Mouse (Mus musculus): ENCODE measurements around the gene Kcnj16. TPM values are rescaled to one million over a fixed set of nuclear protein-coding genes. Genes with fewer than 3 reads are reported as not detected.

Kcnj16 gene
- 1.8 and 3.1 TPM in 2 replicates for polyA plus RNA-seq (2015; fragmentation: Nextera tagmentation; extraction: Ambion mirVana)

DNA sequence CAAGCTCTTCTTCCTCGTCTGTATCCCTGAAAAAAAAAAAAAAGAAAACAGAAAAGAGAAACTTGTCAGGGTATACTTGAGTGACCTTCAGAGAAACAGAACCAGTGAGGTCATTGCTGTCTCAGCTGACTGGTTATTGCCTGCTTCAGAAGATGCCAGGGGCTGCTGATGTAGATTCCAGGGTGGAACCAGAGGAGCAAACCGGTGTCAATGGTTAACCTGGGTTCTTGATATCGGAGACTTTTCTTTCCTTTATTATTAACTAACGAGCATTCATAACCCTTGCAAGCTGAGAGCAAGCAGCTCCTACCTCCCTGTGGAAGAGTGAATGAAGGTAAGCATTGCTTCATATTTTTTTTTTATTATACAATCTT lies at the start of gene Kcnj16:
Gene Kcnj16, plus strand, starts transcription at position 272 of the 374 bp plus-strand sequence.
- Histone ChIP-seq H3K9ac (no peak within 1 kb of the TSS), H3K27ac (replicated peaks) (no peak within 1 kb of the TSS), H3K4me3 (no peak within 1 kb of the TSS), H3K4me1 (replicated peaks) (no peaks in the 10 kb centered on the region), H3K9me3 (no peaks in the 10 kb centered on the region), H3K27me3 (no peaks in the 10 kb centered on the region), H3K4me2 (no peak within 1 kb of the TSS), H3K36me3 (no peaks in the 10 kb centered on the region)
- 82% methylated on average over 4 of the region's 4 CpGs for WGBS
- no peak for ATAC-seq (ENCODE audit: low FRiP score, low read depth)

DNA sequence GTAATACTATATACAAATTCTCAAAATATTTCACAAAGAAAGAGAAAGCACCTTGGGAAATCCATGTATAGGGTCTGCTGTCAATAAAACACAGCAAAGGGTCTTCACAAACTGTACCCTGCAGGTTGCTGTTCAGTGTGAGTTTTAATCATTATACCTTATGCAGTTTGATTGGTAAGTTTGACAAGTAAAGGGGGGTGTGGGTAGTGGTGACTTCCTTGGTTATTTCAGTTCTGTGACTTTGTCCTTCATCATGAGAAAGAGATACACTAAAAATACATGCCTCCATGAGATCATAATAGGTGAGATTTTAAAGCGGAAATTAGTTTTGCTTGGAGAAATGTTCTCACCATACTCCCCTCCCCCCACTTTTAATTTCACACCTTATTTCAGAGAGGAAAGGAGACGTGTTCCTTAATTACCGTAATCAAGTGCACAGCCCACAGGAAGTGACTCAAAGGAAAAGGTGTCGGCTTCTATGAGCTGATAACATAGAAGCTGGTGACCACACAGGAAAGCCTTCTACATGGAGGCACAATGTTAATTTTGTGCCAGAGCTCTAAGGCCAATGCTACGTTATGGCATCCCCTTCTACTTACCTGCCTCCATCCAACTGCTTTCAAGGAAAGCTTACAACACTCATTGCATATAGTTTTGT lies 48.9 kb upstream of the Kcnj16 start:
- 85% methylated on average over 5 of the region's 5 CpGs for WGBS

DNA sequence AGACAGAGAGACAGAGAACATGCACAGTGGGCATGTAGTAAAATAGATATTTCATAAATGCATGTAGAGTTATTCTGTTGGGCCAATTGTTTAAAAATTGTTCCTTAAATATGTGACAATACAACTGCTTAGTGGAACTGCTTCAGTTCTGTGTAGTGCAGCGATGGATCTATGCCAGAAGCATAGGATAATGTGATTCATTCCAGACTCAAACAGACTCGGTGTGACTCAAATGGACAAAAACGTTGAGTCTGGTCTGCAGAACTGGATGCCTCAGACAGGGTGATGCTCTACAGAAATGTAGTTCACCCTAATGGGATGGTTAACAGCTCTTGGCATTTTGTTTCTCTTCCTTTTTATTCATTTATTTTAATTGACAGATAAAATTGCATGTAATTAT lies 32.1 kb upstream of the Kcnj16 start:
- ATAC-seq (ENCODE audit: low FRiP score, low read depth): no peak
- 73% methylated on average over 3 of the region's 3 CpGs for WGBS

More for the DNA sequence above, 48.9 kb upstream of the Kcnj16 start:
- ATAC-seq (ENCODE audit: low FRiP score, low read depth): no peak
- H3K4me3 ChIP-seq: no peak overlapping the region
- H3K27me3 ChIP-seq: no peaks in the 10 kb centered on the region
- no peak overlapping the region for H3K27ac ChIP-seq (replicated peaks)
- no peak overlapping the region for H3K4me2 ChIP-seq
- no peaks in the 10 kb centered on the region for H3K36me3 ChIP-seq
- H3K9me3 ChIP-seq: no peaks in the 10 kb centered on the region
- H3K9ac ChIP-seq: no peak overlapping the region
- H3K4me1 ChIP-seq (replicated peaks): no peaks in the 10 kb centered on the region

DNA sequence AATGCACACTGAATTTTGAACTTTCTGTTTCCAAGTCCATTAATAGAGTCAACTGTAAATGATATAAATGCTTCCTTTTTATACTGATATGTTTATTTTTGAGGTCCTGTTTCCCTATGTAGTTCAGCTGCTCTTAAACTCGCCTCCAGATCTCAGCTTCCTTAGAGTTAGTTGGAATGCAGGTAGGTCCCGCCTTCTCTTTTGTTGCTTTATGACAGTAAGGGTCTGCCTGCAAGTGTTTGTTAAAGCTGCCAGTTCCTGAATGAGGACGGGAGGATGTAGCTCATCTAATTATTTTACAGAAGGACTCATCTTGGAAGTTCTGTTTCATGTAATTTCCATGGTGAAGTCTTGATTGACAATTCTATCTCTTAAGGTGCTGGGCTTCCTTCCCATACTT lies 25.6 kb upstream of the Kcnj16 start:
- H3K4me2 ChIP-seq: no peak overlapping the region
- 33% methylated on average over 3 of the region's 3 CpGs for WGBS
- no peak overlapping the region for H3K9ac ChIP-seq
- no peaks in the 10 kb centered on the region for H3K36me3 ChIP-seq
- H3K4me1 ChIP-seq (replicated peaks): no peaks in the 10 kb centered on the region
- H3K27me3 ChIP-seq: no peaks in the 10 kb centered on the region
- no peak for ATAC-seq (ENCODE audit: low FRiP score, low read depth)
- no peak overlapping the region for H3K4me3 ChIP-seq
- no peaks in the 10 kb centered on the region for H3K9me3 ChIP-seq
- H3K27ac ChIP-seq (replicated peaks): no peak overlapping the region

More for the DNA sequence above, 32.1 kb upstream of the Kcnj16 start:
- Histone ChIP-seq H3K9ac (no peak overlapping the region), H3K36me3 (no peaks in the 10 kb centered on the region), H3K4me2 (no peak overlapping the region), H3K27ac (replicated peaks) (no peak overlapping the region), H3K27me3 (no peaks in the 10 kb centered on the region), H3K4me1 (replicated peaks) (no peaks in the 10 kb centered on the region), H3K4me3 (no peak overlapping the region), H3K9me3 (no peaks in the 10 kb centered on the region)

DNA sequence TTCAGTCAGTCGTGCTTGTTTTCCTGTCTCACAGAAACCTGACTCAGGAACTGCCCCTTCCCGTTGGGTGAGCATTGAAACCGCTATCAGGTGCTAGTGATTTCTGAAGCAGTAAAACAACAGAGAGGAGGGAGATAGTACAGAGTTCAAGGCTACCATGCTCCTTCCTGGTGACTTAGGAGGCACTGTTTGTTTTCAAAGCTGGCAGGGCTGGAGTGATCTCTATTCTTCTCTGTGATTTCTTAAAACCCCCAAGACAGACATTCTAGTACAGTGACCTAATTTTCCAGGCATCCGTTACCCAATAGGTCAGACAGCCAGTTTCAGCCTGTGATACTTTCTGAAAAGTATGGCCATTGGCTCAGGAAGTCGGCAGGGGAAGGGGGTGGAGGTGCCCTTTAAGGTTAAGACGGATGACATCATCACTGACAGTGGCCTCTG lies 25.1 kb upstream of the Kcnj16 start:
- H3K27ac ChIP-seq (replicated peaks): no peak overlapping the region
- no peaks in the 10 kb centered on the region for H3K9me3 ChIP-seq
- H3K9ac ChIP-seq: no peak overlapping the region
- H3K4me3 ChIP-seq: no peak overlapping the region
- ATAC-seq (ENCODE audit: low FRiP score, low read depth): no peak
- no peaks in the 10 kb centered on the region for H3K4me1 ChIP-seq (replicated peaks)
- no peaks in the 10 kb centered on the region for H3K27me3 ChIP-seq
- no peaks in the 10 kb centered on the region for H3K36me3 ChIP-seq
- WGBS: 59% methylated on average over 6 of the region's 6 CpGs
- no peak overlapping the region for H3K4me2 ChIP-seq

DNA sequence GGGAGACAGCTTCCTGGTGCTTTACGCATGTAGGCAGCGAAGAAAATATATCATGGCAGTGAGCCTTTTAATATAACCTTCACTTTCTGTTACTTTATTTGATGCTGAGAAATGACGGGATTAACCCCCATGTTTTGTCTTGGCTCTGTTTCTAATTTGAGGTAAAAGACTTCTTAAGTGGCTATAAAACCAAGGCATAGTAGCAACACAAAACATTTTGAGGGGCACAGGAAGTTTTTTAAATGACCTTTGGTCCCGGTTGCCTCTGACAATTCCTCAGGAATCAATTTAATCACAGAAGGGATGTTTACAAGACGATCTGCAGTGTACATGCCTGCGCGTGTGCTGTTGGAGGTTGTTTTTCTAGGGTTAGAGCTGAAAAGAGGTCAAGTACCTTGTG lies 11.2 kb upstream of the Kcnj16 start:
- no peak overlapping the region for H3K27ac ChIP-seq (replicated peaks)
- no peaks in the 10 kb centered on the region for H3K27me3 ChIP-seq
- no peak overlapping the region for H3K9ac ChIP-seq
- no peak overlapping the region for H3K4me2 ChIP-seq
- no peaks in the 10 kb centered on the region for H3K4me1 ChIP-seq (replicated peaks)
- ATAC-seq (ENCODE audit: low FRiP score, low read depth): no peak
- WGBS: 68% methylated on average over 7 of the region's 7 CpGs
- no peak overlapping the region for H3K4me3 ChIP-seq
- no peaks in the 10 kb centered on the region for H3K36me3 ChIP-seq
- no peaks in the 10 kb centered on the region for H3K9me3 ChIP-seq

DNA sequence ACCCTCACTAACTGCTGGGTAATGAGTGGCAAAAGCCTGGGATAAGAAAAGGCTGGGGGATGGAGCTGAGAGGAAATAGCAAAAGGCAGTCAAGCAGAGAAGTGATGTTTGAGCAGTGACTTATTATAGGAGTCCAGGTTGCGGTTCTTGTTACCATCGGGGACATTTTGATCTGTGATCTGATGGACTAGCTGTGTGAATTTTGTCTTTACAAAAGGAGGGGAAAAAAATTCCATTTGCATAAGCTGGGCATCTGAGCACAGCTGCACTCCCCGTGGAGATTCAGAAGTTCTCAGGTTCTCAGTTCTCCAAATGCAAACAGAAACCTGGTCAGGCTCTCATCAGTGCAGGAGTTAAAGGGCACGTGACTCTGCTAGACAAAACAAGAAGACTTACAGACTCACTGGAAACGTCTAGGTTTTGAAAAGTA lies 6.2 kb upstream of the Kcnj16 start:
- no peak for ATAC-seq (ENCODE audit: low FRiP score, low read depth)
- H3K27me3 ChIP-seq: no peaks in the 10 kb centered on the region
- 33% methylated on average over 5 of the region's 5 CpGs for WGBS
- no peak overlapping the region for H3K4me2 ChIP-seq
- no peak overlapping the region for H3K4me3 ChIP-seq
- H3K9ac ChIP-seq: no peak overlapping the region
- H3K36me3 ChIP-seq: no peaks in the 10 kb centered on the region
- no peaks in the 10 kb centered on the region for H3K9me3 ChIP-seq
- no peaks in the 10 kb centered on the region for H3K4me1 ChIP-seq (replicated peaks)
- no peak overlapping the region for H3K27ac ChIP-seq (replicated peaks)

DNA sequence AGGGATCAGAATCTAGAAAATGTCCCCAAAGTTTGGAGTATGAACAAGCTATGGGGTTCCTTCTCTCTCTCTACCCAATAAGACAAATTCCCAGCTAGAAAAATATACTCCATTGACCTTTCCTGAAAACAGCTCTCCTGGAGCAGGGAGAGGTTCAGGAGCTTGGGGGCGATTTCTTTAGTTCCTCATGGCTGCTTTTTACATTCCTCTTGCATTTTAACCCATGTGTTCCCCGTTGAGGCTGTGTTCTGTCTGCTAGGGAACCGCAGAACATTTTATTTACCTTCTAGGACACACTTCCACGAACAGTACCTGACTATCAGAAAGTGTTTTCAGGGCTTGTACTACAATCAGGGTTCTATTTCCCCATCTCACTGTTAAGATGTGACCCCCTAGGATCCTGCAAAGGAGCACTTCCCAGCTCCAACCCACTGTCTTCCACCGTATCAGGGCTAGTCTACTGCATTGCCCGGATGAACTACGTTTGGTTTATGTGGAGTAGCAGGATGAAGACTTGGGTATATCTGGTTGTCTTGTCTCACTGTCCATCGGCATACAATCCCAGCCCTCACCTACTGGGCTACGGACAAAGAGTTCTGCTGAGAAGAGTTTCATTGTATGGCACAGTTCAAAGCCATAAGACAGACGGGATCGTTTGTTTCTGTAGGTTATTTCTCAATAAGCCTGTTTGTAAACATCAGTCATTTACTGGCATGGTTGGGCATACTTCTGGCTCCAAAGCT lies 643 bp upstream of the Kcnj16 start:
- H3K27me3 ChIP-seq: no peaks in the 10 kb centered on the region
- H3K9me3 ChIP-seq: no peaks in the 10 kb centered on the region
- no peak overlapping the region for H3K4me2 ChIP-seq
- no peaks in the 10 kb centered on the region for H3K36me3 ChIP-seq
- H3K4me3 ChIP-seq: no peak overlapping the region
- no peak overlapping the region for H3K9ac ChIP-seq
- H3K4me1 ChIP-seq (replicated peaks): no peaks in the 10 kb centered on the region
- H3K27ac ChIP-seq (replicated peaks): no peak overlapping the region
- 82% methylated on average over 11 of the region's 11 CpGs for WGBS
- no peak for ATAC-seq (ENCODE audit: low FRiP score, low read depth)

DNA sequence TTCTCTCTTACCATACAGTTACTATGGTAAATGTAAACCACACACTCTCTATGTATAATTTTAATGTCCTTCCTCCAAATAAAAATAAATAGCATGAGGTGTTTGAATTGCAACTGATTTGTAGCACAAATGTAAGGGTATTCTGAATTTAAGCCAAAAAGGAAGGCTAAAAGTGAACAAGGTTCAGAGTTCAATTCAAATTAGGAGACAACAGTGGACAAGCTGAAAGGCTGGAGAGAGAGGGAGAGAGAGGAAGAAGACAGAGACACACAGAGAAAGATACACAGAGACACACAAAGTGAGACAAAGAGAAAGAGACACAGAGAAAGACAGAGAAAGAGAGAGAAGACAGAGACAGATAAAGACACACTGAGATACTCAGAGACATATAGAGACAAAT lies 1.1 kb downstream of the Kcnj16 start:
- Histone ChIP-seq H3K4me2 (no peak overlapping the region), H3K4me3 (no peak overlapping the region), H3K36me3 (no peaks in the 10 kb centered on the region), H3K27me3 (no peaks in the 10 kb centered on the region), H3K4me1 (replicated peaks) (no peaks in the 10 kb centered on the region), H3K9me3 (no peaks in the 10 kb centered on the region), H3K27ac (replicated peaks) (no peak overlapping the region), H3K9ac (no peak overlapping the region)
- no peak for ATAC-seq (ENCODE audit: low FRiP score, low read depth)

DNA sequence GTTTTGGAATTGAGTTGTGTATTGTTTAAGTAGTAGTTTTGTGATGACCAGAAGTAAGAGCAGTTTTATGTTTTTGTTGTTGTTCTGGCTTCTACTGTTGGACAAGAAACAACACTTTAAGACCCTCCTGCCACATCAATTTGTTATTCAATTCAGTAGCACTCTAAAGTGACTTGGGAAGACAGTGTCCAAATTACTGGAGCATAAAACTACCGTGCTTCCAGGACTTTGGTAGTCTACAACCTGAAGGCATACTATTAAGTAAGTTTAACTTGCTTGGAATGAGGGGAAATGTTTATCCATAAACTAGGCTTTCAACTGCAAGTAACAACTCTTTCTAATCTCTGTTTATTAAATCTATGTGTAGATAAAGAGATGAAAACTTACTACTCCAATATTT lies 17.7 kb downstream of the Kcnj16 start:
- H3K9me3 ChIP-seq: no peaks in the 10 kb centered on the region
- 77% methylated on average over 1 of the region's 1 CpGs for WGBS
- H3K4me2 ChIP-seq: no peak overlapping the region
- no peak for ATAC-seq (ENCODE audit: low FRiP score, low read depth)
- H3K27ac ChIP-seq (replicated peaks): no peak overlapping the region
- no peak overlapping the region for H3K9ac ChIP-seq
- H3K27me3 ChIP-seq: no peaks in the 10 kb centered on the region
- H3K36me3 ChIP-seq: no peaks in the 10 kb centered on the region
- H3K4me3 ChIP-seq: no peak overlapping the region
- no peaks in the 10 kb centered on the region for H3K4me1 ChIP-seq (replicated peaks)

DNA sequence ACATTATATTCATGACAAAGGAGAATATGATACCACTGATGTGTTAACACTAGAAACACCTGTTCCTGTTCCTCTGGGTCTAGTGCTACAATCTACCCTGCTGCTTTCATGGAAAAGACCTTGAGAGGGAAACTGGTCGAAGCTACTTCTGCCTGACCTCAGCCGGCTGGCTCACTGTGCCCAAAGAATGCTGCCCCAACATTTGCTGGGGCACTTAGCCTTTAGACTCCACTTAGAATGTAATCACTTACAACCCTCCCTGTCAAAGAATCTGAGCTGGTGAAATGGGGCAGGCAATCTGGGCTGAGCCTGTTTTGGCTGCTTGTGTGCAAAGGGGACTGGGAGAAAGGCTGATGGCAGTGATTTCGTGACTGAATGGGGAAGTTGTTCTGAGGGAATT lies 18.1 kb downstream of the Kcnj16 start:
- H3K27ac ChIP-seq (replicated peaks): no peak overlapping the region
- H3K4me1 ChIP-seq (replicated peaks): no peaks in the 10 kb centered on the region
- no peak overlapping the region for H3K9ac ChIP-seq
- no peaks in the 10 kb centered on the region for H3K36me3 ChIP-seq
- no peaks in the 10 kb centered on the region for H3K9me3 ChIP-seq
- ATAC-seq (ENCODE audit: low FRiP score, low read depth): no peak
- H3K4me3 ChIP-seq: no peak overlapping the region
- no peak overlapping the region for H3K4me2 ChIP-seq
- no peaks in the 10 kb centered on the region for H3K27me3 ChIP-seq
- WGBS: 47% methylated on average over 3 of the region's 3 CpGs

DNA sequence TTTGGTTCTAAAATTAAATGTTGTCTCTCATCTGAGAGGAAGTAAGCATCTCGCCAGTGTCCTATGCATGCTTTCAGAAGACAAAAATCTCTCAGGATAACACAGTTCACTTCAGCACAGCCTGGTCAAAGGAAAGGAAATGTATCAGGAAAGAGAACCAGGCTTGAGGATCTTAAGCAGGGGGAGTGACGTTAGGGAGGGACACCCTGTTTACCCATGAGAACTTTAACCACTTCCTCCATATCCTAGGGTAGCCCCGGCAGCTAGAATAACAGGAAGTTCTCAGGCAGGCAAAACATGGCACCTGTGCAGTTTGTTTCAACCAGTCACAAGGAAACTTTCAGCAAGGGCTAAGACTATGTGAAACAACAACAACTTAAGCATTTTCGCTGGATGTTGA lies 25.8 kb downstream of the Kcnj16 start:
- Histone ChIP-seq H3K9ac (no peak overlapping the region), H3K36me3 (no peaks in the 10 kb centered on the region), H3K27me3 (no peaks in the 10 kb centered on the region), H3K4me2 (no peak overlapping the region), H3K9me3 (no peaks in the 10 kb centered on the region), H3K4me1 (replicated peaks) (no peaks in the 10 kb centered on the region), H3K27ac (replicated peaks) (no peak overlapping the region), H3K4me3 (no peak overlapping the region)
- no peak for ATAC-seq (ENCODE audit: low FRiP score, low read depth)
- 76% methylated on average over 4 of the region's 4 CpGs for WGBS

Data from hindbrain, embryonic 15.5 days (tissue).